ENCODE assay signal across 16 mouse cellular contexts in the genomic region with DNA sequence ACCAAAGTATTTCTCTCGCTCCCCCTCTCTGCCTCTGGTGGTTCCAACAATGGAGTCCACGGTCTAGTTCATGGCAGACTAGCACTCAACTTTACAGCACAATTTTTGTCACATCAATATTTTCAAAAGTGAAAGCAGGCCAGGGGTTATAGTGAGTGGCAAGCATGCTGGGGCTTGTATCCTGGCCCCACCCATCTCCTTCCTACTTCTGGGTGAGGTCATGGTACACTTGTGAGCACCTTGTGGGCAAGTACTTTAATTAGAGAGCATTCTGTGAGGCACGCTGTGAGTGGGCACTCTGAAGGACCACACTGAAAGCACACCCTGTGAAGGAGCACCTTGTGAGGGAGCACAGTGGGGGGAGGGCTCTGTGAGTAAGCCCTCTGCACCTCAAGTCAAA.
DNase-seq lines count a peak whose midpoint lies in the region; ATAC-seq and TF ChIP-seq lines count a peak whose summit lies in the region.
"Had no signal": no experiment of that assay in that cellular context is flagged by ENCODE, and none has a peak within 500 bp of the region (broad histone marks: within the 10 kb centered on the region; RNA-seq: fewer than 3 reads in every experiment).

No protein-coding gene starts in this region.

- no peaks in the 10 kb centered on the region for H3K4me1 ChIP-seq in stomach, embryonic 14.5 days (ENCODE audit: control insufficient read depth, insufficient read depth, low read length)
- H3K4me1 ChIP-seq in forebrain, postnatal 0 days (ENCODE audit: insufficient read depth): no peaks in the 10 kb centered on the region

- TF ChIP-seq CTCF in gastrocnemius, adult 2 months (IDR thresholded peaks at IDR 0.05): no peak
- TF ChIP-seq CTCF in forebrain, postnatal 0 days (IDR thresholded peaks at IDR 0.05; ENCODE audit: low read depth): no peak

- no peaks in the 10 kb centered on the region for H3K9me3 ChIP-seq in stomach, embryonic 14.5 days (ENCODE audit: control insufficient read depth, low read depth, low read length)
- H3K9me3 ChIP-seq in forebrain, postnatal 0 days (ENCODE audit: low read length): no peaks in the 10 kb centered on the region
- H3K9me3 ChIP-seq: embryonic facial prominence, embryonic 13.5 days; forebrain, embryonic 12.5 days; limb, embryonic 13.5 days; megakaryocyte, embryonic 14.5 days had no signal

- no peak overlapping the region for H3K9ac ChIP-seq in stomach, embryonic 14.5 days (replicated peaks; ENCODE audit: low read depth, low read length)
- H3K9ac ChIP-seq in forebrain, postnatal 0 days: no peak overlapping the region
- H3K9ac ChIP-seq: embryonic facial prominence, embryonic 13.5 days; forebrain, embryonic 12.5 days; limb, embryonic 13.5 days had no signal

- intact Hi-C loops in gastrocnemius, adult 2 months (cut with DNase I): no loop called here

- 0 out of 2 replicates have a peak, but pooled peaks have one; percentile 12 for ATAC-seq in granulocyte monocyte progenitor cell, adult 5-6 weeks (replicated peaks; ENCODE audit: poor library complexity, severe bottlenecking)
- peak; percentile 39; the same call in 1 of the 2 replicates for ATAC-seq in stomach, embryonic 14.5 days (ENCODE audit: insufficient number of reproducible peaks, insufficient read depth, low FRiP score, low read depth)
- no peak for ATAC-seq in forebrain, postnatal 0 days
- ATAC-seq: hindbrain, embryonic 16.5 days had no signal

- no peak for DNase-seq in gastrocnemius, adult 2 months
- no peak for DNase-seq in gastrocnemius, adult 18-20 months (ENCODE audit: low spot score)
- peak; percentile 59 for DNase-seq in lung, postnatal 10 days
- DNase-seq in layer of hippocampus, postnatal 10 days (ENCODE audit: low spot score in 2 of 2): no peak
- DNase-seq in cerebellum, postnatal 10 days: no peak
- no peak for DNase-seq in forebrain, postnatal 0 days
- DNase-seq: cerebellum, postnatal 14 days; gastrocnemius, postnatal 36 days; kidney, postnatal 14 days had no signal

- no peak overlapping the region for H3K4me3 ChIP-seq in gastrocnemius, adult 2 months
- no peak overlapping the region for H3K4me3 ChIP-seq in stomach, embryonic 14.5 days (ENCODE audit: low read depth, low read length)
- H3K4me3 ChIP-seq in forebrain, postnatal 0 days (ENCODE audit: low read depth, low read length): no peak overlapping the region
- H3K4me3 ChIP-seq: embryonic facial prominence, embryonic 13.5 days; forebrain, embryonic 12.5 days; limb, embryonic 13.5 days; megakaryocyte, embryonic 14.5 days had no signal

- H3K4me2 ChIP-seq in stomach, embryonic 14.5 days (replicated peaks; ENCODE audit: low read depth, low read length): no peak overlapping the region
- H3K4me2 ChIP-seq in forebrain, postnatal 0 days (ENCODE audit: low read depth): no peak overlapping the region
- H3K4me2 ChIP-seq: embryonic facial prominence, embryonic 13.5 days; forebrain, embryonic 12.5 days; limb, embryonic 13.5 days had no signal

- WGBS in stomach, embryonic 14.5 days: 86% methylated on average over 3 of the region's 3 CpGs
- WGBS in forebrain, postnatal 0 days: 94% methylated on average over 3 of the region's 3 CpGs

- H3K27ac ChIP-seq in gastrocnemius, adult 2 months: peak overlapping the region; percentile 58
- H3K27ac ChIP-seq in stomach, embryonic 14.5 days (ENCODE audit: low read length): no peak overlapping the region
- H3K27ac ChIP-seq in forebrain, postnatal 0 days (ENCODE audit: low read depth, low read length): no peak overlapping the region
- H3K27ac ChIP-seq: embryonic facial prominence, embryonic 13.5 days; forebrain, embryonic 12.5 days; limb, embryonic 13.5 days had no signal

- H3K36me3 ChIP-seq in stomach, embryonic 14.5 days (ENCODE audit: control insufficient read depth, insufficient read depth, low read length): no peaks in the 10 kb centered on the region
- 0 out of 2 replicates have a peak, but pooled peaks cover 12% of the 10 kb centered on the region for H3K36me3 ChIP-seq in forebrain, postnatal 0 days (ENCODE audit: insufficient read depth)
- H3K36me3 ChIP-seq: embryonic facial prominence, embryonic 13.5 days; forebrain, embryonic 12.5 days; limb, embryonic 13.5 days had no signal

- no peaks in the 10 kb centered on the region for H3K27me3 ChIP-seq in stomach, embryonic 14.5 days (ENCODE audit: control insufficient read depth, insufficient read depth, low read length)
- no peaks in the 10 kb centered on the region for H3K27me3 ChIP-seq in forebrain, postnatal 0 days (ENCODE audit: insufficient read depth, low read length)
- H3K27me3 ChIP-seq: embryonic facial prominence, embryonic 13.5 days; forebrain, embryonic 12.5 days; limb, embryonic 13.5 days had no signal
